ENCODE assay signal across 19 mouse cellular contexts in the genomic region with DNA sequence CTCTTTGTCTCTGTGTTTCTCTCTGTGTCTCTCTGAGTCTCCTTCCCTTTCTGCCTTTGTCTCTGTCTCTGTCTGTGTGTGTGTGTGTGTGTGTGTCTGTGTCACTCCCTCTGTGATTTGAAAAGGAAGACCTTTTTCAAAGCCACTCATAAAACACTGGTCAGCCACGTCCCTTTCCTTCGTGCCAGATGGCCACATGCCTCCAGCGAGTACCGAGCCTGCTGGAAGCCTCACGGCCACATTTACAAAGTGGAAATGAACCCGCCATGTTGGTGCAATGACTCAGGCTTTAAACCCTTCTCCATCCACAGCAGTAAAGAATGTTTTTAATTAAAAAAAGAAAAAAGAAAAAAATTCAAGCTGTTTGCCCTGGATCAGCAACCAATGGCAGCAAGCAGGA.
"Had no signal": no experiment of that assay in that cellular context is flagged by ENCODE, and none has a peak within 500 bp of the region (broad histone marks: within the 10 kb centered on the region; RNA-seq: fewer than 3 reads in every experiment).

No protein-coding gene starts in this region.

- H3K9ac ChIP-seq: limb, embryonic 12.5 days; limb, embryonic 15.5 days; liver, embryonic 14.5 days; liver, postnatal 0 days; lung, embryonic 14.5 days; midbrain, embryonic 12.5 days; midbrain, embryonic 15.5 days; stomach, embryonic 15.5 days had no signal

- H3K27ac ChIP-seq: kidney, postnatal 0 days; layer of hippocampus, adult 2 months; limb, embryonic 12.5 days; limb, embryonic 15.5 days; liver, embryonic 14.5 days; macrophage; midbrain, embryonic 12.5 days; midbrain, embryonic 15.5 days; stomach, embryonic 15.5 days had no signal

- ATAC-seq: liver, postnatal 0 days; lung, postnatal 0 days; midbrain, embryonic 15.5 days had no signal

- H3K4me3 ChIP-seq: layer of hippocampus, adult 2 months; limb, embryonic 12.5 days; limb, embryonic 15.5 days; midbrain, embryonic 12.5 days; midbrain, embryonic 15.5 days; stomach, embryonic 15.5 days had no signal

- H3K36me3 ChIP-seq: limb, embryonic 12.5 days; limb, embryonic 15.5 days; midbrain, embryonic 12.5 days; midbrain, embryonic 15.5 days; stomach, embryonic 15.5 days had no signal

- DNase-seq: kidney, postnatal 25 days; layer of hippocampus, adult 9-11 months; liver, postnatal 0 days; lung, embryonic 14.5 days; retina, postnatal 1 day; right cerebral cortex, postnatal 25 days; spleen, adult 18-20 months; thymus, postnatal 25 days had no signal

- H3K4me1 ChIP-seq: limb, embryonic 15.5 days; stomach, embryonic 15.5 days had no signal

- H3K27me3 ChIP-seq: limb, embryonic 15.5 days; midbrain, embryonic 12.5 days; midbrain, embryonic 15.5 days; stomach, embryonic 15.5 days had no signal

- H3K9me3 ChIP-seq: limb, embryonic 12.5 days; limb, embryonic 15.5 days; midbrain, embryonic 12.5 days; midbrain, embryonic 15.5 days; stomach, embryonic 15.5 days had no signal

- H3K4me2 ChIP-seq: limb, embryonic 12.5 days; limb, embryonic 15.5 days; liver, embryonic 11.5 days; lung, embryonic 14.5 days; midbrain, embryonic 12.5 days; midbrain, embryonic 15.5 days; stomach, embryonic 15.5 days had no signal
